Mouse (Mus musculus) Patski (cell line): ENCODE measurements around the gene Sdc3. TPM values are rescaled to one million over a fixed set of nuclear protein-coding genes. Genes with fewer than 3 reads are reported as not detected.
A peak's percentile ranks its signal among the peaks of the same experiment; 100 is the strongest.

Experiments
- ATAC-seq: fragments of 100-300 bp; one replicate; pipeline ENCODE4 v1.8.0; 2021
- CTCF ChIA-PET: fragments of 350-600 bp; sonication (Branson Sonifier 250); formaldehyde crosslinking; loops from one replicate; lab custom pipeline; 2022; ENCODE audit warnings: inconsistent platforms; lab: Charles Lee
- POLR2A ChIA-PET: fragments of 350-600 bp; sonication (Branson Sonifier 250); formaldehyde crosslinking; loops from one replicate; lab custom pipeline; 2022; ENCODE audit warnings: antibody characterized with exemption, inconsistent platforms; lab: Charles Lee
- DNase-seq: peaks from one replicate; pipeline ENCODE4 v3.0.0-alpha.2; 2011; ENCODE audit warnings: low read depth, low spot score
- H3K27me3 ChIP-seq: fragments of 371-371 bp; one replicate; pipeline ENCODE4 v1.5.1; 2021
- CTCF ChIP-seq: fragments of 100-300 bp; IDR thresholded peaks from one replicate; pipeline ENCODE4 v1.5.1; 2021
- in situ Hi-C: fragments of 300-500 bp; cut with MboI; formaldehyde crosslinking; loops from 3 replicates; pipeline ENCODE4 v1.11.1; 2018; ENCODE audit warnings: low pct_unique_long_range_greater_than_20kb, mixed read lengths
- polyA plus RNA-seq: library from polyadenylated mRNA; unstranded; gene quantifications from one replicate; pipeline ENCODE4 v1.2.3, GENCODE M21; 2021

Sdc3 gene
- polyA plus RNA-seq, 1 experiment from 2014 or later, result 39.8 TPM

DNA sequence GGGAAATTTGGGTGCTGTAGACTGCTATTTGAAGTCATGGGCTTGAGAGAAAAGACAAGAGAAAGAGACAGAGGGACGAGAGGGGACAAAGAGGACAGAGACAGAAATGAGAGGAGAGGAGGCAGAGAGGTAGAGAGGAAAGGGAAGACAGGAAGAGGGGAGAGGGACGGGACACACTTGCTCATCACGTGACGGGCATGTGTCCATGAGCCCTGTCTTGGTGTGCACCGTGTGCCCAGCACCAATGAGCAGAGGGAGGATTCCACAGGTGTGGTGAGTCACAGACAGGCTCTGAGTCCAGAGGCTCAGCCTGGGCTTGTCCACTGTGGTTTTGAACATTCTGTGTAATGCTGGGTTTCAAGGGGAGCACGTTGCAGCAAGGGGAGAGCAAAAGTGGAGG is 75.6 kb downstream of the Sdc3 start:
- ATAC-seq, result no peak
- no peaks in the 10 kb centered on the region for H3K27me3 ChIP-seq
- in situ Hi-C loops, result no loop called here
- TF ChIP-seq CTCF, result no peak
- CTCF ChIA-PET, result interaction anchor here (1.3 kb wide), 1 partner anchor 81 kb away, joined by 3 read pairs; no protein-coding TSS in a partner anchor
- POLR2A ChIA-PET, result no interaction called here
- no peak for DNase-seq

GRCm38 (mm10) chr4:130868803-130869202 is 76.5 kb downstream of the Sdc3 start:
- ChIA-PET POLR2A (no interaction called here), CTCF (interaction anchor here (1.0 to 1.3 kb wide), 4 partner anchors 22 to 82 kb away, joined by 3 to 4 read pairs (median 3); no protein-coding TSS in a partner anchor)
- in situ Hi-C loops, result no loop called here
- H3K27me3 ChIP-seq, result no peaks in the 10 kb centered on the region
- ATAC-seq (no peak), DNase-seq (no peak)
- no peak for TF ChIP-seq CTCF

DNA sequence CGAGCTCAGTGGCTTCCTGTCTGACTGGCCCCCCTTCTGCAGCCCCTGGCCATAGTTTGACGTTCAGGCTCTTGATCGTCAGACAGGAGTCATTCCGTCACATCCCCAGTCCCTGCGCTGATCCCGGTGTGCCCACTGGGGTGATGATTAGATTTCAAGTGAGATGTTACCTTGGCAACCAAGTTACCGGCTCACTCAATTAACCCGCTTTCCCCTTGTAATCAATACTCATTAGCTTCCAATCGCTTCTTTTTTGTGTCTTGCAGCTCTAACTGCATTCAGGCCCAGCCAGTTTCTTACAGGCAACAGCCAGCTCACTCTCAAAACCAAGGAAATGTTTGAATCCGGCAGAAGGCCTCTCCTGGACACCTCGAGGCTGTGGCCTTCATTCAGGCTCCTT is 80.1 kb downstream of the Sdc3 start:
- in situ Hi-C loops, result no loop called here
- no peak for DNase-seq
- no peaks in the 10 kb centered on the region for H3K27me3 ChIP-seq
- CTCF ChIA-PET, result no interaction called here
- POLR2A ChIA-PET, result no interaction called here
- no peak for ATAC-seq
- no peak for TF ChIP-seq CTCF

GRCm38 (mm10) chr4:130873440-130873839 is 81.1 kb downstream of the Sdc3 start:
- in situ Hi-C loops, result no loop called here
- ATAC-seq (no peak), DNase-seq (no peak)
- H3K27me3 ChIP-seq, result no peaks in the 10 kb centered on the region
- POLR2A ChIA-PET, result interaction anchor here (0.5 kb wide), 1 partner anchor 82 kb away, joined by 4 read pairs; no protein-coding TSS in a partner anchor
- TF ChIP-seq CTCF, result no peak
- CTCF ChIA-PET, result interaction anchor here (0.9 to 1.2 kb wide), 3 partner anchors 71 to 88 kb away, joined by 3 to 4 read pairs (median 3); no protein-coding TSS in a partner anchor

- H3K27me3 ChIP-seq, result no peaks in the 10 kb centered on the region
- in situ Hi-C loops, result no loop called here
- peak; percentile 44 for ATAC-seq
- ChIA-PET CTCF (interaction anchor here (1.2 to 1.9 kb wide), 4 partner anchors 73 to 89 kb away, joined by 3 to 4 read pairs (median 4); no protein-coding TSS in a partner anchor), POLR2A (interaction anchor here (0.7 to 1.0 kb wide), 2 partner anchors 37 to 78 kb away, joined by 3 to 4 read pairs; no protein-coding TSS in a partner anchor)
- DNase-seq, result peak; percentile 64
- no peak for TF ChIP-seq CTCF
These were observed 82.3 kb downstream of the Sdc3 start for GRCm38 (mm10) chr4:130874601-130875000.

Other genes starting within 250 kb of the Sdc3 start
- gene Nkain1, start 218.4 kb upstream of the Sdc3 start, polyA plus RNA-seq, result 8.1 TPM
- gene Pum1, start 129.2 kb upstream of the Sdc3 start, polyA plus RNA-seq, result 49.6 TPM
- gene Laptm5, start 120.6 kb downstream of the Sdc3 start, polyA plus RNA-seq, result not detected
- gene Matn1, start 151.8 kb downstream of the Sdc3 start, polyA plus RNA-seq, result not detected